Mouse (Mus musculus): ENCODE results near the gene Strap.

The Strap gene

GRCm38 (mm10) chr6:137783899-137784637, 49.2 kb downstream of the Strap start:
- no peak for DNase-seq

DNA sequence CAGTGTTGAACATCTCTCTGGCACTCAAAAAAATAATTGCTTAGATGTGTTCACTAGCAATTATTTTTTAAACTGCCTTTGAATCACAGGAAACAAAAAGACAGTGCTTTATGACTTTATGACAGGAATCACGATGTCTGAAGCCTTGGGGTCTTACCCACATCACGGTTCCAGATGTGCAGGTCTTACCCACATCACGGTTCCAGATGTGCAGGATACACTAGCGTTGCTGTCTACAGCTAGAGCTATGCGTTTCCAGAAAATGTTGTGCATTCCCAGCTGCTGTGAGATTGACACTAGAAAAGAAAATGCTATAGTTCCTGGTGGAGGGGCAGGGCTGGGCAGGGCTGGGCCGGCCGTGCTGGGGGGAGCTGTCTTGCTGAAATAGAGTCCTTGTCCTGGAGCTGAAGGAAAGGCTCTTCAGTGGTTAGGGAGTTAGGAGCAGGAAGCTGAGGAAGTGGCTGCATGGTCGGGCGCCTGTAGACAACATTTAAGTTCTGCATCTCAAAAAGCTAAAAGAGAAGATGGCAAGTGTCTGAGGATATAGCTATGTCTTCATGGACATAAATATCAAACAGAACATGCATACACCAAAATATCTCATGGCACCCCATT, 54.2 kb downstream of the Strap start:
- DNase-seq, result no peak

- DNase-seq, result no peak
Observed at GRCm38 (mm10) chr6:137789658-137790057, 54.8 kb downstream of the Strap start.

DNA sequence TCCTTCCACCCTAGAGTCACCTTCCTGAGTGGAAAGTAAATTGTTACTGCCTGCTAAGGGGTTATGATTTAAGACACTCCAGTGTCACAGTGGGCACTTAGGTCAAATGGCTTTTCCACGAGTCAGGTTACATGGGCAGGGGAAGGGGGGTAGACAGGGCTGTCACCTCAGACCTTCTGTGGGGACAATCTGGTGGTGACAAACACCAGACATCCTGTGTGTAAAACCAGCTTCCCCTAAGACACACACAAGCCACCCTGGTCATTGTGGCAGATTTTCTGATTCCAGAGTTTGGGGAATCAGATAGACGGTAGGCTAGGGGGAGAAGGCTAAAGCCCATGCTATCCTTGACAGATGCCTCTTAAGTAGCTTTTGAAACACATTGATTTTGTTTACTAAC, 60.6 kb downstream of the Strap start:
- no peak for DNase-seq

DNA sequence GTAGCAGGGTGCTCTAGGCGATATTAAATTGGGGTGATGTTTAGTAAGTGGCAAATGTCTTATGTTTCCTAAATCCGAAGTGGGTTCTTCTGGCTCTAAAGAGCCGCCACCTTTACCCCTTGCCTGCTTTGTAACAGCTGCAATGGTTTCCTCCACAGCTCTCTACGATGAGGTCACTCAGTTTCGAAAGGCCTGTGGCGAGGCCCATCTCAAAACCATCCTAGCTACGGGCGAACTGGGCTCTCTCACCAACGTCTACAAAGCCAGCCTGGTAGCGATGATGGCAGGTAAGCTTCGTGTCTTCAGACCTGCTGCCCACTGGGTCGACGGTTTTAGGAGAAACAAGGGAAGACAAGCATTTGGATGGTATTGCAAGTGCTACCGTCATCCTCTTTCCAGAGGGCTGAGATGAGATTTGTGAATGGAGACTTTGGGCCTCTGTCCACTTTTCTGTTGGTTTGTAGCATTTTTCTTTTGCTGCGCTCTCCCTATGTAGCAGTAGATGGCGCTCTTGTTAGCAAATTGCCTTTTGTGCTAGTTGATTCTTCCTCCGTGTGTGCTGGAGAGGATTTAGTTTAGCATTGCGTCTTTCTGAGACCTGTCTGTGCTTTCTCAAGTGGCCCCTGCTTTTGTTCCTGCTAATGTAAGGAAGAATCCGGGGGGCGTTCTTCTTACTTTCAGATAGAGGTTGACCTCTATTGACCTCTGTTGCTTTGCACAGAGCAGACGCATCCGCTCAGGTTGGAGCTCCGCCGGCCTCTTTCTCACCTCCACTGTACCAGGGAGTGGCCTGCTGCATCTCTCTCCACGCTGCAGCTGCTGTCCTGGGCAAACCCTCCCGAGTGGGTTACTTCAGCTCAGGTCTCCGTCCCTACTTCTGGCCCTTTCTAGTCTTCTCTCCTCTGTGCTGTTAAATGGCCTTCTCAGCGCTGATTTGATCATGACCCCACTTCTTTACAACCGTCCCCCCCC, 62.0 kb downstream of the Strap start:
- DNase-seq, result peak in 1 of 2 experiments; percentile 23

- DNase-seq, result peak; percentile 45 to 62
Observed at GRCm38 (mm10) chr6:137799253-137799652, 64.4 kb downstream of the Strap start.
